Comparison of ENCODE assay signal across 14 mouse cellular contexts in the genomic region with DNA sequence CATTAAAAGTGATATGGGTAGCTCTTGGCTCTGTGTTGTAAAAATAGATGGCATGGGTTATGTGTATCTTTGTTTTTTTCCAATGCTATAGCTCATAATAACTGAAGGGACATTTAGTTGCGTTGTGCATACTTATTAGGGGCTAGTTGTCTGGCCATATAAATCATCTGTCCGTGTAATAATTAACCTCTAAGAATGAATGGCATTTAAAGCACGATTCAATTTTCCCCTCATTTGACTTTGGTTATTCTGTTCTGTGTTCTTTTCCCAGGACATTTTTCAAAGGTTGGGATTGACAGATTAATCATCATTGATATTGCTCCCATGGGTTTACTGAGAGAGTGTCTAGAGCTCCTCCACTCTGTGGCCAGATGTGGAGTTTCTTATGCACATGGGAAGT.
DNase-seq lines count a peak whose midpoint lies in the region; ATAC-seq and TF ChIP-seq lines count a peak whose summit lies in the region.
"Had no signal": no experiment of that assay in that cellular context is flagged by ENCODE, and none has a peak within 500 bp of the region (broad histone marks: within the 10 kb centered on the region; RNA-seq: fewer than 3 reads in every experiment).

No protein-coding gene starts in this region.

- 74% methylated on average over 3 of the region's 3 CpGs for WGBS in heart, embryonic 16.5 days
- 73% methylated on average over 3 of the region's 3 CpGs for WGBS in heart, adult 2 months
- WGBS in kidney, embryonic 15.5 days = 35% methylated on average over 3 of the region's 3 CpGs

- H3K79me2 ChIP-seq in heart, adult 2 months (replicated peaks; ENCODE audit: control insufficient read depth, insufficient read depth, low read length) = no peaks in the 10 kb centered on the region; the same call in 1 of the 2 replicates

- H3K4me1 ChIP-seq in heart, embryonic 16.5 days (ENCODE audit: control insufficient read depth, insufficient read depth, low read length) = peaks cover 45% of the 10 kb centered on the region
- peaks cover 9% of the 10 kb centered on the region for H3K4me1 ChIP-seq in heart, adult 2 months (ENCODE audit: control insufficient read depth, insufficient read depth, low read length)
- H3K4me1 ChIP-seq in kidney, embryonic 15.5 days = peaks cover 87% of the 10 kb centered on the region

- peak overlapping the region; percentile 68 for H3K27ac ChIP-seq in heart, embryonic 16.5 days (ENCODE audit: low read length)
- no peak overlapping the region for H3K27ac ChIP-seq in heart, adult 2 months
- H3K27ac ChIP-seq in kidney, embryonic 15.5 days = peak overlapping the region; percentile 57; the same call in 1 of the 2 replicates
- H3K27ac ChIP-seq: embryonic facial prominence, embryonic 10.5 days; stomach, postnatal 0 days had no signal

- no peak overlapping the region for H3K4me2 ChIP-seq in heart, embryonic 16.5 days (ENCODE audit: low read depth, low read length)
- no peak overlapping the region for H3K4me2 ChIP-seq in kidney, embryonic 15.5 days

- no peak for TF ChIP-seq POLR2A in heart, adult 2 months (IDR thresholded peaks at IDR 0.05; ENCODE audit: insufficient read depth, low read depth, low read length)

- intact Hi-C loops in heart, adult 2 months (cut with DNase I) = no loop called here

- no peak overlapping the region for H3K4me3 ChIP-seq in heart, embryonic 16.5 days (ENCODE audit: low read length)
- H3K4me3 ChIP-seq in heart, adult 2 months = no peak overlapping the region
- no peak overlapping the region for H3K4me3 ChIP-seq in kidney, embryonic 15.5 days (replicated peaks)
- H3K4me3 ChIP-seq: embryonic facial prominence, embryonic 10.5 days had no signal

- no peaks in the 10 kb centered on the region for H3K27me3 ChIP-seq in heart, embryonic 16.5 days (ENCODE audit: control insufficient read depth, insufficient read depth, low read length)
- H3K27me3 ChIP-seq in heart, adult 2 months (ENCODE audit: control insufficient read depth, insufficient read depth, low read length) = no peaks in the 10 kb centered on the region
- H3K27me3 ChIP-seq in kidney, embryonic 15.5 days = no peaks in the 10 kb centered on the region
- H3K27me3 ChIP-seq: Patski had no signal

- 0 out of 2 replicates have a peak, but pooled peaks cover 3% of the 10 kb centered on the region for H3K9me3 ChIP-seq in heart, embryonic 16.5 days (replicated peaks; ENCODE audit: control insufficient read depth, low read length)
- no peaks in the 10 kb centered on the region for H3K9me3 ChIP-seq in kidney, embryonic 15.5 days (replicated peaks)
- H3K9me3 ChIP-seq: embryonic facial prominence, embryonic 10.5 days had no signal

- TF ChIP-seq EP300 in heart, adult 2 months (IDR thresholded peaks at IDR 0.05; ENCODE audit: insufficient read depth, low read depth, low read length) = no peak

- no peaks in the 10 kb centered on the region for H3K36me3 ChIP-seq in heart, embryonic 16.5 days (ENCODE audit: control insufficient read depth, insufficient read depth)
- H3K36me3 ChIP-seq in heart, adult 2 months (ENCODE audit: control insufficient read depth, insufficient read depth, low read length) = no peaks in the 10 kb centered on the region; the same call in 1 of the 2 replicates
- 0 out of 2 replicates have a peak, but pooled peaks cover 4% of the 10 kb centered on the region for H3K36me3 ChIP-seq in kidney, embryonic 15.5 days

- no peak for TF ChIP-seq CTCF in heart, adult 2 months (IDR thresholded peaks at IDR 0.05)

- no peak overlapping the region for H3K9ac ChIP-seq in heart, embryonic 16.5 days (ENCODE audit: low read length)
- no peak overlapping the region for H3K9ac ChIP-seq in heart, adult 2 months (ENCODE audit: low read depth, low read length)
- H3K9ac ChIP-seq in kidney, embryonic 15.5 days = no peak overlapping the region

- no peak for ATAC-seq in heart, embryonic 16.5 days (replicated peaks; ENCODE audit: extremely low read depth, insufficient read depth, low FRiP score)
- ATAC-seq in kidney, embryonic 15.5 days (replicated peaks; ENCODE audit: low FRiP score) = no peak
- no peak for ATAC-seq in megakaryocyte progenitor cell, adult 5-6 weeks (replicated peaks; ENCODE audit: poor library complexity)
- ATAC-seq: lung, postnatal 0 days; Patski had no signal

- no peak for DNase-seq in heart, adult 2 months
- no peak for DNase-seq in kidney, adult 18-20 months
- peak; percentile 86 for DNase-seq in Muller cell, postnatal 12 days (ENCODE audit: inconsistent ontology term)
- DNase-seq in NIH3T3 (ENCODE audit: low read depth) = peak; percentile 15
- DNase-seq: cerebellum, adult 9-10 months; heart, adult 18-20 months; liver had no signal

Comparison
In these comparisons a context has a peak if more than half of its experiments do, and no peak if none do; other contexts are left out.
1. DNase-seq: peak in Muller cell, postnatal 12 days (single experiment) and NIH3T3 (single experiment); none in heart, adult 2 months (0 of 2) and kidney, adult 18-20 months (single experiment).